Mouse (Mus musculus) intestine, postnatal 0 days (tissue): ENCODE data around the gene Hdgfl2. TPM values are rescaled to one million over a fixed set of nuclear protein-coding genes. Genes with fewer than 3 reads are reported as not detected.

Source experiments
- ATAC-seq: fragments of 200-750 bp; cut with Nextera tagmentation; 2 replicates; pipeline ENCODE4 v1.8.0; 2017; ENCODE audit warnings: mild to moderate bottlenecking, moderate TSS enrichment, moderate library complexity
- H3K27ac ChIP-seq: fragments of 300-500 bp; sonication (generic); 2 replicates; pipeline ENCODE4 v1.5.1; 2014; ENCODE audit warnings: mild to moderate bottlenecking, low read depth, low read length, moderate library complexity
- H3K27me3 ChIP-seq: fragments of 300-500 bp; sonication (generic); replicated peaks from 2 replicates; pipeline ENCODE4 v1.6.1; 2014; ENCODE audit warnings: low read length, mixed read lengths; ENCODE audit not compliant: control insufficient read depth, insufficient read depth
- H3K36me3 ChIP-seq: fragments of 300-500 bp; sonication (generic); 2 replicates; pipeline ENCODE4 v1.6.1; 2014; ENCODE audit warnings: mild to moderate bottlenecking, moderate library complexity; ENCODE audit not compliant: control insufficient read depth, insufficient read depth
- H3K4me1 ChIP-seq: fragments of 300-500 bp; sonication (generic); replicated peaks from 2 replicates; pipeline ENCODE4 v1.6.1; 2014; ENCODE audit warnings: antibody characterized with exemption, low read length, mixed read lengths; ENCODE audit not compliant: control insufficient read depth, insufficient read depth
- H3K4me2 ChIP-seq: fragments of 300-500 bp; sonication (generic); replicated peaks from 2 replicates; pipeline ENCODE4 v1.6.1; 2014; ENCODE audit warnings: low read depth, mild to moderate bottlenecking, moderate library complexity
- H3K4me3 ChIP-seq: fragments of 300-500 bp; sonication (generic); 2 replicates; pipeline ENCODE4 v1.5.1; 2014; ENCODE audit warnings: low read depth, low read length
- H3K9ac ChIP-seq: fragments of 300-500 bp; sonication (generic); 2 replicates; pipeline ENCODE4 v1.6.1; 2014; ENCODE audit warnings: mild to moderate bottlenecking, low read depth, low read length
- H3K9me3 ChIP-seq: fragments of 300-500 bp; sonication (generic); 2 replicates; pipeline ENCODE4 v1.6.1; 2016; ENCODE audit warnings: mixed run types; ENCODE audit not compliant: control insufficient read depth
- CTCF ChIP-seq: sonication (generic); IDR thresholded peaks from 2 replicates; pipeline ENCODE4 v1.5.1; 2016; ENCODE audit warnings: low read depth, mild to moderate bottlenecking, control low read depth, antibody characterized with exemption, moderate library complexity
- WGBS: fragments of 180-500 bp; shearing (Covaris S2); extraction: QIAGEN DNeasy Blood & Tissue Kit; methylation state at CpG from one replicate; pipeline ENCODE4 v1.1.7; 2014; 5-methylcytosine and 5-hydroxymethylcytosine counted together
- polyA plus RNA-seq: library from polyadenylated mRNA; unstranded; fragments of >200 nt; fragmentation: Nextera tagmentation; extraction: Ambion mirVana; gene quantifications from 2 replicates; pipeline ENCODE4 v1.2.1, GENCODE M21; 2015

Hdgfl2 gene
- polyA plus RNA-seq, result 25.9 and 33.6 TPM in 2 replicates

DNA sequence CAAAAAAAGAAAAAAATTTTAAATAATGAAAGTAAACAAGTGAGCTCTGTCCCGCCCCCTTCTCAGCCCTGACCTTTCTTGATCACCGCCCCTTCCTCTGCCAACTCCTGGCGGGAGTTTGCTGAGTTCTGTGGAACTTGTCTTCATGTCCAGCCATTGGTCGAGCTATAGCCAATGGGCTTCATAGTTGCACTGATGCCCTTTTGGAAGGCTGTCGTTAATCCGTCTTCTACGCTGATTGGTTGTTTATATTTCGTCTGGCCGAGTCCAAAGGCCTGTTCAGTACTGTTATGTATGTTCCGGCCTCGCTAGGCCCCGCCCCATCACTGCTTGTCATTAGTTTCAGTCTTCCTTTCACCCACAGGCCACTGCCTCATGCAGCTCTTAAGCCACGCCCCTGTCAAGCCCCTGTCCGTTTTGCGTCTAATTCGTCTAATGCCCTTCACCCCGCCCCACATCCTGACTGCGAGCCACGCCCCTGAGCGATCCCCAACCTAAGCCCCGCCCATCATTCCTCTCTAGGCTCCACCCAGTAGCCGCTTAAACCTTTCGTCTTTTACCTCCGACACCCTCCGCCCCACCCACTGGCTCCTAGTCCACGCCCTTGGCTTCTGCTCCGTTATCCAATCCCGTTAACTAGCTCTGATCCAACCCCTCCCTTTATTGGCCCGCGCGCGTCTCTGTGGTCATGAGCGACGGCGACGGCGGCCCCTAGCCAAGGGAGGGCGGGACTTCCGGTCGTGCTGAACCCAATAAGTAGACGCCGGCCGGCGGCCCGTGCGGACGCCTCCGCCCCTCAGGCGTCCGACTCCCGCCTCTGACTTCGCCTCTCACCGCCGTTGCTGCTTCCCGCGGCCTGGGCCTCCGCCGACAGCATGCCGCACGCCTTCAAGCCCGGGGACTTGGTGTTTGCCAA, at the start of gene Hdgfl2:
TSS of gene Hdgfl2 (plus strand) at position 755 of the 916 bp plus-strand sequence.
- Histone ChIP-seq H3K36me3 (peaks cover 3% of the 10 kb centered on the region; the same call in 1 of the 2 replicates), H3K27ac (peak within 1 kb of the TSS; percentile 54; the same call in 1 of the 2 replicates), H3K4me2 (peak within 1 kb of the TSS; percentile 97), H3K27me3 (no peaks in the 10 kb centered on the region), H3K9ac (peak within 1 kb of the TSS; percentile 66), H3K9me3 (no peaks in the 10 kb centered on the region), H3K4me3 (peak within 1 kb of the TSS; percentile 87), H3K4me1 (no peaks in the 10 kb centered on the region)
- no peak for TF ChIP-seq CTCF
- ATAC-seq, result peak; percentile 95
- under 1% methylated on average over 54 of the region's 61 CpGs for WGBS

GRCm38 (mm10) chr17:56030238-56030870, 49.1 kb upstream of the Hdgfl2 start:
- H3K27ac ChIP-seq, result peak overlapping the region; percentile 24; the same call in 1 of the 2 replicates
- H3K4me3 ChIP-seq, result no peak overlapping the region
- peaks cover 15% of the 10 kb centered on the region; the same call in 1 of the 2 replicates for H3K36me3 ChIP-seq
- peaks cover 5% of the 10 kb centered on the region for H3K4me1 ChIP-seq
- no peaks in the 10 kb centered on the region for H3K9me3 ChIP-seq
- 93% methylated on average over 9 of the region's 9 CpGs for WGBS
- H3K9ac ChIP-seq, result no peak overlapping the region
- no peak for ATAC-seq
- no peaks in the 10 kb centered on the region for H3K27me3 ChIP-seq
- no peak overlapping the region for H3K4me2 ChIP-seq
- TF ChIP-seq CTCF, result no peak

- H3K27ac ChIP-seq, result peak overlapping the region; percentile 24; the same call in 1 of the 2 replicates
- peaks cover 5% of the 10 kb centered on the region for H3K4me1 ChIP-seq
- H3K9ac ChIP-seq, result no peak overlapping the region
- 56% methylated on average over 5 of the region's 5 CpGs for WGBS
- no peak overlapping the region for H3K4me3 ChIP-seq
- peaks cover 15% of the 10 kb centered on the region; the same call in 1 of the 2 replicates for H3K36me3 ChIP-seq
- ATAC-seq, result peak; percentile 13; the same call in 1 of the 2 replicates
- TF ChIP-seq CTCF, result peak; percentile 63
- H3K4me2 ChIP-seq, result no peak overlapping the region
- no peaks in the 10 kb centered on the region for H3K27me3 ChIP-seq
- H3K9me3 ChIP-seq, result no peaks in the 10 kb centered on the region
Observed at GRCm38 (mm10) chr17:56030919-56031318, 48.5 kb upstream of the Hdgfl2 start.

GRCm38 (mm10) chr17:56031431-56031830, 48.0 kb upstream of the Hdgfl2 start:
- 74% methylated on average over 7 of the region's 7 CpGs for WGBS
- ATAC-seq, result no peak
- no peak overlapping the region for H3K9ac ChIP-seq
- peak overlapping the region; percentile 87; the same call in 1 of the 2 replicates for H3K27ac ChIP-seq
- no peak overlapping the region for H3K4me2 ChIP-seq
- no peak for TF ChIP-seq CTCF
- H3K27me3 ChIP-seq, result no peaks in the 10 kb centered on the region
- H3K4me3 ChIP-seq, result no peak overlapping the region
- peaks cover 15% of the 10 kb centered on the region; the same call in 1 of the 2 replicates for H3K36me3 ChIP-seq
- H3K4me1 ChIP-seq, result peaks cover 5% of the 10 kb centered on the region
- H3K9me3 ChIP-seq, result no peaks in the 10 kb centered on the region

- no peak for TF ChIP-seq CTCF
- H3K27me3 ChIP-seq, result no peaks in the 10 kb centered on the region
- no peak overlapping the region for H3K9ac ChIP-seq
- H3K9me3 ChIP-seq, result no peaks in the 10 kb centered on the region
- 56% methylated on average over 6 of the region's 6 CpGs for WGBS
- H3K4me2 ChIP-seq, result peak overlapping the region; percentile 35
- H3K27ac ChIP-seq, result peak overlapping the region; percentile 87
- H3K36me3 ChIP-seq, result peaks cover 15% of the 10 kb centered on the region; the same call in 1 of the 2 replicates
- ATAC-seq, result peak; percentile 75
- no peak overlapping the region for H3K4me3 ChIP-seq
- H3K4me1 ChIP-seq, result peaks cover 8% of the 10 kb centered on the region
Observed at GRCm38 (mm10) chr17:56032127-56032733, 47.2 kb upstream of the Hdgfl2 start.

- no peaks in the 10 kb centered on the region for H3K27me3 ChIP-seq
- H3K27ac ChIP-seq, result peak overlapping the region; percentile 87
- WGBS, result 62% methylated on average over 7 of the region's 7 CpGs
- no peaks in the 10 kb centered on the region for H3K9me3 ChIP-seq
- no peak overlapping the region for H3K4me3 ChIP-seq
- H3K9ac ChIP-seq, result no peak overlapping the region
- ATAC-seq, result no peak
- H3K4me2 ChIP-seq, result peak overlapping the region; percentile 35; the same call in 1 of the 2 replicates
- TF ChIP-seq CTCF, result no peak
- peaks cover 10% of the 10 kb centered on the region for H3K4me1 ChIP-seq
- peaks cover 15% of the 10 kb centered on the region; the same call in 1 of the 2 replicates for H3K36me3 ChIP-seq
Observed at GRCm38 (mm10) chr17:56032831-56033230, 46.6 kb upstream of the Hdgfl2 start.
